Mouse (Mus musculus) kidney, postnatal 0 days (tissue): ENCODE data around the gene Mab21l3. TPM values are rescaled to one million over a fixed set of nuclear protein-coding genes. Genes with fewer than 3 reads are reported as not detected.

Source experiments
- ATAC-seq: fragments of 200-750 bp; cut with Nextera tagmentation; replicated peaks from 2 replicates; pipeline ENCODE4 v1.8.0; 2017; ENCODE audit warnings: low read depth, moderate number of reproducible peaks, moderate TSS enrichment, moderate library complexity; ENCODE audit not compliant: low FRiP score
- DNase-seq: peaks from one replicate; pipeline ENCODE4 v3.0.0-alpha.2; 2016; ENCODE audit warnings: low spot score
- H3K27ac ChIP-seq: fragments of 300-500 bp; sonication (generic); 2 replicates; pipeline ENCODE4 v1.5.1; 2014; ENCODE audit warnings: mild to moderate bottlenecking
- H3K27me3 ChIP-seq: fragments of 300-500 bp; sonication (generic); 2 replicates; pipeline ENCODE4 v1.6.1; 2014; ENCODE audit warnings: low read length, mixed read lengths; ENCODE audit not compliant: insufficient read depth
- H3K36me3 ChIP-seq: fragments of 300-500 bp; sonication (generic); 2 replicates; pipeline ENCODE4 v1.6.1; 2014; ENCODE audit warnings: low read length, mixed read lengths; ENCODE audit not compliant: insufficient read depth
- H3K4me1 ChIP-seq: fragments of 300-500 bp; sonication (generic); replicated peaks from 2 replicates; pipeline ENCODE4 v1.6.1; 2014; ENCODE audit warnings: antibody characterized with exemption, low read length, mixed read lengths; ENCODE audit not compliant: insufficient read depth
- H3K4me2 ChIP-seq: fragments of 300-500 bp; sonication (generic); 2 replicates; pipeline ENCODE4 v1.6.1; 2014; ENCODE audit warnings: mild to moderate bottlenecking, low read length, moderate library complexity, mixed read lengths
- H3K4me3 ChIP-seq: fragments of 300-500 bp; sonication (generic); replicated peaks from 2 replicates; pipeline ENCODE4 v1.5.1; 2014; ENCODE audit warnings: low read depth, low read length
- H3K9ac ChIP-seq: fragments of 300-500 bp; sonication (generic); 2 replicates; pipeline ENCODE4 v1.6.1; 2014; ENCODE audit warnings: low read depth, low read length
- H3K9me3 ChIP-seq: fragments of 300-500 bp; sonication (generic); replicated peaks from 2 replicates; pipeline ENCODE4 v1.6.1; 2016; ENCODE audit warnings: low read length, inconsistent platforms, mixed read lengths
- CTCF ChIP-seq: IDR thresholded peaks from 2 replicates; pipeline ENCODE4 v1.5.1; 2016; ENCODE audit warnings: antibody characterized with exemption, low read depth, mild to moderate bottlenecking, moderate library complexity
- WGBS: fragments of 180-500 bp; shearing (Covaris S2); extraction: QIAGEN DNeasy Blood & Tissue Kit; methylation state at CpG from one replicate; pipeline ENCODE4 v1.1.7; 2014; 5-methylcytosine and 5-hydroxymethylcytosine counted together
- polyA plus RNA-seq: library from polyadenylated mRNA; unstranded; fragments of >200 nt; fragmentation: Nextera tagmentation; extraction: Ambion mirVana; gene quantifications from 2 replicates; pipeline ENCODE4 v1.2.1, GENCODE M21; 2015

The Mab21l3 gene
- polyA plus RNA-seq, 1 experiment from 2014 or later: 1.0 TPM

DNA sequence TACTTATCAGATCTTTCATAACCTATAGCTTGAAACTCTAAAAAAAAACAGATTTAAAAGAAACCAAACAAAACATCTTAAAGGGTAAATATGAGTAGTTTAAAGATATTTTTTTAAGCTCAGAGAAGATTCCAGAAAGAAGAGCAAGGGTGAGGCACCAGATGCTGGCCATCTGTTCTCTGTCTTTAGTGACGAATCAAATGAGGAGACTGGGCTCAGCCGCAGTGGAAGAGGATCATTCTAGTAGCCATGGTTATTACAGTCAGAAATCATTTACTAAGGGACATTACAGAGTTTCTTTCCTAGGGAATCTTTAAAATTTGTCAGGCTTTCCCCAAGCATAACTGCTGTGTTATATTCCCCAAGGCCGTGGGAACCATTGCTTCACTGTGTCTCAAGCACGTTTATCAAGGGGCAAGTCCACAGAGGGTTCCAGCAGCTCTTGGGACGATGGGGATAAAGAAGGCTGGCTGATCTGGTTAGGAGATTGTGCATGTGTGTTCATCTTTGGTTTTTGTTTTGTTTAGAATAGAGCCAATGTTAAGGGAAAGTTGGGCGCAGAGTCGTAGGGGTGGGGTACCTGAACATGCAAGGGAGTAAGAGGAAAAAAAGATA, 24.4 kb upstream of the Mab21l3 start:
- no peak for ATAC-seq
- peak; percentile 24 for DNase-seq

GRCm38 (mm10) chr3:101871951-101872350, 23.2 kb upstream of the Mab21l3 start:
- no peak for DNase-seq
- no peak for TF ChIP-seq CTCF

More for the DNA sequence above, 24.4 kb upstream of the Mab21l3 start:
- Histone ChIP-seq H3K4me2 (no peak overlapping the region), H3K4me1 (no peaks in the 10 kb centered on the region), H3K9ac (no peak overlapping the region), H3K36me3 (no peaks in the 10 kb centered on the region), H3K4me3 (no peak overlapping the region), H3K9me3 (no peaks in the 10 kb centered on the region), H3K27ac (no peak overlapping the region), H3K27me3 (no peaks in the 10 kb centered on the region)
- no peak for TF ChIP-seq CTCF
- WGBS: 77% methylated on average over 7 of the region's 7 CpGs

GRCm38 (mm10) chr3:101867001-101867421, 18.3 kb upstream of the Mab21l3 start:
- ATAC-seq (no peak), DNase-seq (no peak)
- no peak for TF ChIP-seq CTCF
- 77% methylated on average over 4 of the region's 4 CpGs for whole genome bisulfite sequencing
- Histone ChIP-seq H3K4me1 (no peaks in the 10 kb centered on the region), H3K4me3 (no peak overlapping the region), H3K36me3 (no peaks in the 10 kb centered on the region), H3K27ac (no peak overlapping the region), H3K27me3 (no peaks in the 10 kb centered on the region), H3K9me3 (no peaks in the 10 kb centered on the region), H3K4me2 (no peak overlapping the region), H3K9ac (no peak overlapping the region)

More at GRCm38 (mm10) chr3:101871951-101872350, 23.2 kb upstream of the Mab21l3 start:
- H3K4me2 ChIP-seq: no peak overlapping the region
- H3K27ac ChIP-seq: no peak overlapping the region
- ATAC-seq: no peak
- no peaks in the 10 kb centered on the region for H3K27me3 ChIP-seq
- no peaks in the 10 kb centered on the region for H3K4me1 ChIP-seq
- 83% methylated on average over 9 of the region's 9 CpGs for WGBS
- H3K4me3 ChIP-seq: no peak overlapping the region
- no peak overlapping the region for H3K9ac ChIP-seq
- H3K9me3 ChIP-seq: no peaks in the 10 kb centered on the region
- no peaks in the 10 kb centered on the region for H3K36me3 ChIP-seq

DNA sequence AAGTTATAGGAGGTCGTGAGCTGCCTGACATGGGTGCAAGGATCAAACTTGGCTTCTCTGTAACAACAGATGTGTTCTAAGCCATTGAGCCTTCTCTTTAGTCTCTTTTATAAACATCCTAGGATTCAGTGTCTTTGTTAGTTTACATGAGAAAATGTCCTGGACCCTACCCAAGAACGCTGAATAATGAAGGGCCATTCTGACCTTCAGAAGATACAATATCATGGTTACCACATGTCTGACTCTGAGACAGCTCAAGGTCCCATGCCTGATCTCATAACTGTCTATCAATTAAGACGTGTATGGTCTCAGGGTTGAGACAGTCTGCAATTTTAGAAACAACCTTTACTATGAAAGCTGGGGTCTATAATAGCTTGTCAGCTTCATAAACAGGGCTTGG, 13.1 kb upstream of the Mab21l3 start:
- TF ChIP-seq CTCF: no peak
- no peaks in the 10 kb centered on the region for H3K4me1 ChIP-seq
- H3K36me3 ChIP-seq: no peaks in the 10 kb centered on the region
- no peaks in the 10 kb centered on the region for H3K9me3 ChIP-seq
- no peaks in the 10 kb centered on the region for H3K27me3 ChIP-seq
- WGBS: 79% methylated on average over 3 of the region's 3 CpGs
- no peak overlapping the region for H3K4me3 ChIP-seq
- no peak overlapping the region for H3K27ac ChIP-seq
- ATAC-seq (no peak), DNase-seq (no peak)
- no peak overlapping the region for H3K9ac ChIP-seq
- no peak overlapping the region for H3K4me2 ChIP-seq

DNA sequence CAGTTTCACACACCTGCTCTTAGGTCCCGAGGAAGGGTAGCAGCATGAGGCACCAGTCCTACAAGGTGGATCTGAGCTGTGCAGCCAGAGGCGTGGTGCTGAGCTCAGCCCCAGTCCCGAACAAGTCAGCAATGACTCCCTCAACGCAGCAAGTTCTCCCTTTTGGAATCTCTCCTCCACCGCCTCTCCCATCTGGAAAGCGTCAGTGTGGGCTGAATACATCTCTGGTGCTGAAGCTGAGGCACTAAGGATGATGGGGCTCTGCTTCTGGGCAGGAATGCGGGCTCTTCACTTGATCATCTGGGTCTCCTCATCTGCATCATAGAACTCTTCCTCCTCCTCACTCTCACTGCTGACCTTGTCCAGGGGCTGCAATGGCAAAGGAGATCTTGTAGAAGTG, 11.4 kb upstream of the Mab21l3 start:
- no peak for DNase-seq
- no peak for TF ChIP-seq CTCF
- WGBS: 85% methylated on average over 7 of the region's 7 CpGs
- Histone ChIP-seq H3K4me2 (no peak overlapping the region), H3K4me3 (no peak overlapping the region), H3K4me1 (no peaks in the 10 kb centered on the region), H3K27ac (no peak overlapping the region), H3K36me3 (no peaks in the 10 kb centered on the region), H3K9ac (no peak overlapping the region), H3K27me3 (no peaks in the 10 kb centered on the region), H3K9me3 (no peaks in the 10 kb centered on the region)
- ATAC-seq: no peak

DNA sequence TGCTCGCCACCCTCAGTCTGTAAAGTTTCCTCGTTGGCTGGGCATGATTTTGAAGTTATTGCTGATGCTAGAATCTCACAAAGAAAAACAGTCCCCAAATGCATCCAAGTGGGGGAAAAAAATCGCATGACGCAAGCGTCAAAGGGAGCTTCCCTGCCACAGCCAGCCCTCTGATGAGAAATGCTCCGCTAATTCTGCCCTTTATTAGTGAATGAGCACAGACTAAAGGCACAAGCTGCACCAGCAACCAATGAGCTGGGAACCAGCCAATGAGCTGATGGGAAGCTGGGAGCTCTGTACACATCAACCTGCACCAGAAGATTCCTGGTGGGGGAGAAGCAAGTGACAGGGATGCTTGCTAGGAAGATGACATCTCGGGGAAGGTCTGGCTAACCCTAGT, 11.0 kb upstream of the Mab21l3 start:
- H3K4me3 ChIP-seq: no peak overlapping the region
- no peak overlapping the region for H3K4me2 ChIP-seq
- no peak for ATAC-seq
- no peak for TF ChIP-seq CTCF
- H3K9ac ChIP-seq: no peak overlapping the region
- H3K36me3 ChIP-seq: no peaks in the 10 kb centered on the region
- no peaks in the 10 kb centered on the region for H3K27me3 ChIP-seq
- no peak for DNase-seq
- H3K27ac ChIP-seq: no peak overlapping the region
- no peaks in the 10 kb centered on the region for H3K9me3 ChIP-seq
- 79% methylated on average over 7 of the region's 7 CpGs for WGBS
- H3K4me1 ChIP-seq: no peaks in the 10 kb centered on the region

DNA sequence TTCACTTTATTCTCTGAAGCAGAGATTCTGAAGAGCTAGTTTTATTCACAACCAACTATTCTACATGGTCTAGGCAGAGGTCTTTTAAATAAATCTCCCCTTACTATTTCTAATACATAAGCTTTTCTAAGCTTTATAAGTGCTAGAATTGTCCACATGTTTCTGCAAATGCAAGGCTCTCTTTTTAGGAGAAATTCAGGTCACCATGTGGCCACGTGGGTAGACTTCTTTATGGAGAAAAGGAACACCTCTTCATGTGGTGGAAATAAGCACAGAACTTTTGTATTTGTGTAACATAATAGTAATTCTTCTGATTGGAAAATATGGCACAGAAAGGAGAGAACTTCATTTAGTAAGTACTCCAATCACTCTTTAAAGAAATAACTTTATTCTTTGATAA, 5.3 kb upstream of the Mab21l3 start:
- no peak overlapping the region for H3K4me2 ChIP-seq
- ATAC-seq: no peak
- no peak for DNase-seq
- TF ChIP-seq CTCF: no peak
- H3K27me3 ChIP-seq: no peaks in the 10 kb centered on the region
- H3K9ac ChIP-seq: no peak overlapping the region
- H3K4me3 ChIP-seq: no peak overlapping the region
- H3K36me3 ChIP-seq: no peaks in the 10 kb centered on the region
- H3K27ac ChIP-seq: no peak overlapping the region
- no peaks in the 10 kb centered on the region for H3K4me1 ChIP-seq
- WGBS: 76% methylated on average over 1 of the region's 1 CpGs
- no peaks in the 10 kb centered on the region for H3K9me3 ChIP-seq
